Mouse (Mus musculus) telencephalon, adult 2 months (tissue): ENCODE results near the gene Trpm3.

Experiments
- DNase-seq: peaks from one replicate; pipeline ENCODE4 v3.0.0-alpha.2; 2011; ENCODE audit warnings: low read depth, low spot score

Gene Trpm3

DNA sequence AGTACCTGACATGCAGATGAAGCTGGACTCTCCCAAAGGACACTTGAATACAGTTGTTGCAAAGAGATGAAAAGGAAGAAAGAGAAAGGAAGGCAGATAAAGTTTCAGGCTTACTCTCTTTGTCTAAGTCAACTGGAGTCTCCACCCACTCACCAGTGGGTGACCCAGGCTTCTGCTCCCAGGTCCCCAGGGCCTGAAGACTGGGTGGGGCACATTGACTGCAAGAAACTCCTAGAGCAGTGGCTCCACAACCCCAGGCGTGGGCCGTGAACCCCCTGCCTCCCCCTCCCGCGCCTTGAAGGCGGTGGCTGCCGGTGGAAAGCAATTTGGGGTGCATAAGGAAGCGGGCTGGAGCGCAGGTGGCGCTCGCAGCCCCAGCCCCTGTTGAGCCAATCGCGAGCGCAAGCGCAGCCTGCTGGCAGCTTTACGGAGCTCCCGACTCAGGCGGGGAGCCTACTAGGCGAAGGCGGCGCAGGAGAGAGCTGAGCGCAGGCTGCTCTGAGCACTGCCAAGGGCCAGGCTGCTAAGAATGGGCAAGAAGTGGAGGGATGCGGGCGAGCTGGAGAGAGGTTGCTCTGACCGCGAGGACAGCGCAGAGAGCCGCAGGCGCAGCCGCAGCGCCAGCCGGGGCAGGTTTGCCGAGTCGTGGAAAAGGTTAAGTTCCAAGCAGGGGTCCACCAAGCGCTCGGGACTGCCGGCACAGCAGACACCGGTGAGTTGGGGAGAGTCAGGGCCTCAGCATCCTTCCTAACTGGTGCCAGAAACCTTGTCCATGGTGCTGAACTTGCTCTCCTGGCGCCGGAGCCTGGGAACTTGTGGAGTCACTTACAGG is at the start of gene Trpm3:
Trpm3 (plus strand) TSS at position 457 of the 832 bp plus-strand sequence.
- peak; percentile 34 for DNase-seq

DNA sequence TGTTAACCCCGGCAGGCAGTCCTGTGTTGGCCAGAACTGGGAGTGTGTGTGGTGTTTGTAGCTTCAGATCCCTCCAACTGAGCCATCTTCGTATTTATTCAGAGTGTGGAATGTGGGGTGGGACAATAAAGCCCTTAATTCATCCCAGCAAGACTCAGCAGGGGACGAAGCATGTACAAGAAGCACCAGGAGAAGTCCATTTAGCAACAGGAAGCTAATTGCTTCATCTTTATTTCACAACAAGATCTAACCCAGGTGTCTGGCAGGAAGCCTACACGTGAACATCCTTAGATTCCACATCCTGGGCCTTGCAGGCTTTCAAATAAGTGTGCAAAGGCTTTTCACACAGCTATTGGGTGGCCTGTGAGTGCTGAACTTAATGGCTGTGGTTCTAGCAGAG is 38.3 kb upstream of the Trpm3 start:
- DNase-seq = no peak

GRCm38 (mm10) chr19:22103865-22104264 is 35.0 kb upstream of the Trpm3 start:
- no peak for DNase-seq

DNA sequence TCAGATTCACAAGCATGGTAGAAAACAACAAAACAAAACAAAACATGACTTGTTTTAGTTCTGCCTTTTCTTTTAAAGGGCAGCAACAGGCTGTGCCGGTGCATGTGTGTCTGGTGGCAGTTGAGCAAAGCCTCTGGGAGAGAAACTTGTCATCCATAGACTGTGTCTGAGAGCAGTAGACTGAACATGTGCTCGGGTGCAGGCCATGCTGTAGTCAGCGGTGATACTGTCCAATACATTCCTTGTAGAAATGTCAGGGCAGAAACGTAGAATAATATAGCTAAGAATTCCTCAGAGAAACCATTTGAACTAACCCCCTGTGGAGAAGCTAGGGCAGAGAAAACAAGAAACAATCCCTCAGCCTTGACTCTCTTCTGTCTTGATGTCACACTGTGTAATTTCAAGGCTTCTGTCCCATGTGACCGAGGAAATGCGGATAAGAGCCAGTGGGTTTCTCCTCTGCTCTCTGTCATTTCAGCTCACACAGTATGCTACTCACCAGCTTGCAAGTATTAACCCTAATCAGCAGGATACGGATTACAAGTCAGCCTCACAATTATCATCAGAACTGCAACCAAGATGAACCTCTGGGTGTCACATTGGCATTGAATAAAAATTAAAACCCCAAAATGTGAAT is 33.9 kb upstream of the Trpm3 start:
- no peak for DNase-seq

GRCm38 (mm10) chr19:22105648-22106047 is 33.2 kb upstream of the Trpm3 start:
- no peak for DNase-seq

DNA sequence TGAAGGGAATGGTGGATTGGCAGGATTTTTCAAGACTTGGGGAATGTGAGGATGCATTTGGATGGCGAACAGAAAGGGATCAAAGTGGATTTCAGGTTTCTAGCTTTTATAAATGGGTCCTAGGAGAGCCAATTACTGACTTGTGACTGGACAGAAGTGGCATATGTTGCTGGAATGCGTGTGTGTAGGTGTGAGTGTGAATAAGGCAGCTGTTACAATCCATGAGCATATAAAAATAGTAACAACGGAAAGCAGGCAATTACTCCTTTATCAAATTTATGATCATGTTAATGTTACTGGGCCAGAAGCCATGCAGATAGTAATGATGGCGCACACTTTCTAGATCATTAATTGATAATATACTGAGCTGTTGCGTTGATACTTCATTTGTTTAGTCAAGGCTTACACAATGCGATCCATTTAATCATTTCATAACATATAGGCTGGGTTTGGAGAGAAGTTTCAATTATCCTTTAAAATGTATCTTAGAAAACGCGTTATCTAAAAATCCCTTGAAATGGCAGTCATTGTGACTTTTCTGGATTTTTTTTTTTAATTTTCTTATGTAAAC is 29.9 kb upstream of the Trpm3 start:
- DNase-seq = peak; percentile 4

DNA sequence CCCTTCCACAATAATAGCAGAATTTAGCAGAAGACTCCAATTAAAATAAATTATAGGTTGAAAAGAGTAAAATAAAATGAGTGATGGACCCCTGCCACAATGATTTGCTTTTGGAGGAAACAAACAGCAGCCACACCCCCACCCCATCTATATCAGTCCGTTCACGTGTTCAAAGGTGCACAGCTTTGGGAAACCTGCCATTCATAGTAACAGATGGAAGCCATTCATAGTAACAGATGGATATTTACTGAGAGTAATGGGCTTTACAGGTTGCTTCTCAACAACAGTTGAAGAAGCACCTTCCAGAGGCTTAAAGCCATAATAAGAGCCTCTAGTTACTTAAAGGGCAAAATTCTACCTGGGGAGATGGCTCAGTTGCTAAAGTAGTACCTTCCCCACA is 17.9 kb upstream of the Trpm3 start:
- DNase-seq = no peak

- peak; percentile 16 for DNase-seq
These were observed 17.2 kb upstream of the Trpm3 start for GRCm38 (mm10) chr19:22121631-22122030.

- DNase-seq = no peak
These were observed 6.2 kb upstream of the Trpm3 start for GRCm38 (mm10) chr19:22132626-22133025.

DNA sequence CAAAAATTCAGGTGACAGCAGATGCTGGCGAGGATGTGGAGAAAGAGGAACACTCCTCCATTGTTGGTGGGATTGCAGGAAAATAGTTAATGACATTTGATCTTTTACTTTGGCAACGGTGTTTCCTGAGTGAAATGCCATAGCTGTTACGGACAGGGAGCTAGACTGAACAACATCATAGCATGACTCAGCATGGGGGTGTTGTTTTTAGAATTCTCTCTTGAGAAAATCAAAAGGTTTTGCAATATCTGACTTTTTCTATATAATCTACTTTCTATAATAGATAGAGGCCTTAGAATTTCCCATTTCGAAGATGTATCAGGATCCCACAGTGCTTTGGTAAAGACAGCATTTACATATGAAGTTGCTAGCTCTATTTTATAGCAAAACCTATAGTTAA is 39.7 kb downstream of the Trpm3 start:
- no peak for DNase-seq

DNA sequence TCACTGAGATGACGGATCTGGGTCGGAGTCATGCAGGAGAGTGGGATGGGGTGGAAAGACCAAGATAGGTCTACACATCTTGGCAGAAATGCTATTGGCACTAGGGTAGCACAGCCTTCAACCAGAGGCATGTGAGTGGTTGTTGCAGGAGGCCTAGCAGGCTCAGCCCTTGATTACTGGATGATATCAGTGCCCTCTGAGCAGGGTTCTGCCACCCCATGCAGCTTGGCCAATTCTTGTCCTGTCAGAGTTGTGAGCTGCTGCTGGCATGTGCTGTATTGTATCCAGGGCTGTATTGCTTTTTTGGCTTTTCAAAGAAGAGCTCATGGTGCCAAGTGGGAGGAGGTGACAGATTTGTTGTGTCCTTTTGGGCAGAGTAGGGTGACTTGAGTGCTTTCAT is 40.2 kb downstream of the Trpm3 start:
- no peak for DNase-seq

- no peak for DNase-seq
These were observed 41.3 kb downstream of the Trpm3 start for GRCm38 (mm10) chr19:22180136-22180535.

DNA sequence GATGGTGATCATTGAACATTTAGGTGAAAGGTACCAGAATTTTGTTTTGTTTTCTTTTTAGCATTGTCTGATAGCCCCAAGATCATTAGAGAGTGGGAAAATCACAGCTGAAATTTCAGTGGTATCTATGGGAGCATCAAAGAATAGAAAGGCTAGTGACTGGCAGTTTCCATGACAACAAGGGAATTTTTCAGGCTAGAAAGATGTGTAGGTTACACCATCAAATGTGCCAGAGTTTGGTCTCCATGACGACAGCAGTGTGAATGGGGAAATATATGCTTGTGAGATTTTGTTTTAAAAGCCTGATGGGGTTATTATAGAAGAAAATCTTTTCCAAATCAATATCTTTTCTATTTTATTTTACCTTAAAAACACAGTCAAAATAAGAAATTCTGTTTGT is 50.9 kb downstream of the Trpm3 start:
- peak; percentile 65 for DNase-seq

DNA sequence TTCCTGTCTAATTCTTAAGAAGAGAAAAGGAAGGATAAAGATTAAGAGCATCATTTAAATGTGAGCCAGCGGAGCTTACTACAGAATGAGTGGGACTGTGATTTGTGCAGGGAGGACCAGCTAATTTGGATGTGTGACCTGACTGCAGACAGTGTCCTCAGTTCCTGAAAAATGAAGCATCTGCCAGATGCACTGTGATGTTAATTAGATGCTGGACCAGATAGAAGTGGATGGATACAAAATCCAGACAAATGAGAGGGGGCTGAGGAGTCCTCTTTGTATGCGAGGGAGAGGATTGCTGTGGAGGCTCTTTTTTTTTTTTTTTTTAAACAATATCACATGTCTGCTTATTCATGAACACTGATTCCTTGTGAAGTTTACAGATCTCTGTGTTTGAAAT is 83.7 kb downstream of the Trpm3 start:
- no peak for DNase-seq

GRCm38 (mm10) chr19:22234187-22234586 is 95.3 kb downstream of the Trpm3 start:
- no peak for DNase-seq

- DNase-seq = peak; percentile 85
These were observed 110.2 kb downstream of the Trpm3 start for GRCm38 (mm10) chr19:22249076-22249475.

GRCm38 (mm10) chr19:22272916-22273315 is 134.1 kb downstream of the Trpm3 start:
- DNase-seq = no peak

DNA sequence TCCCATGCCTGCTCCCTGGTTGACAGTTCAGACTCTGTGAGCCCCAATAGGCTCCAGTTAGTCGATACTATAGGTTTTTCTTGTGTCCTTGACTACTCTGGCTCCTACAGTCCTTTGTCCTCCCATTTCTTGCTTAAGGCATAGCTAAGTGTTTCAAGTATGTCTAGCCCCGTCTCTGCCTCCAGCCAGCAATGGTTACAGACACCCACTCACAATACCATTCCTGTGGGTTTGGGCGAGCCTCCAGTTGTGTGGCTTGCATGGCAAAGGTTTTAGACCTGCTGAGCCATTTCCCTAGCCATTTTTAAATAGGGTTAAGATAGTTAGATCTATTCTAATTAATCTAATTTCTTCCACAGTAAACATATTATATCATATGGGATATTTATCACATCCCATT is 145.8 kb downstream of the Trpm3 start:
- DNase-seq = no peak

- no peak for DNase-seq
These were observed 153.8 kb downstream of the Trpm3 start for GRCm38 (mm10) chr19:22292671-22293070.

- no peak for DNase-seq
These were observed 162.1 kb downstream of the Trpm3 start for GRCm38 (mm10) chr19:22300906-22301305.

- peak; percentile 39 for DNase-seq
These were observed 164.4 kb downstream of the Trpm3 start for GRCm38 (mm10) chr19:22303021-22303951.
